Mouse (Mus musculus) limb, embryonic 15.5 days (tissue): Measurements from ENCODE around the gene Chst10. TPM values are rescaled to one million over a fixed set of nuclear protein-coding genes. Genes with fewer than 3 reads are reported as not detected.

Source experiments
- ATAC-seq: fragments of 200-750 bp; cut with Nextera tagmentation; 2 replicates; pipeline ENCODE4 v1.8.0; 2017; ENCODE audit warnings: low read depth, moderate TSS enrichment; ENCODE audit not compliant: insufficient number of reproducible peaks, low FRiP score, low TSS enrichment
- H3K27ac ChIP-seq: fragments of 300-500 bp; sonication (generic); 2 replicates; pipeline ENCODE4 v1.5.1; 2015; ENCODE audit warnings: moderate library complexity, mild to moderate bottlenecking, inconsistent platforms
- H3K27me3 ChIP-seq: fragments of 300-500 bp; sonication (generic); 2 replicates; pipeline ENCODE4 v1.6.1; 2015; ENCODE audit warnings: inconsistent platforms
- H3K36me3 ChIP-seq: fragments of 300-500 bp; sonication (generic); 2 replicates; pipeline ENCODE4 v1.6.1; 2015; ENCODE audit warnings: inconsistent platforms
- H3K4me1 ChIP-seq: fragments of 300-500 bp; sonication (generic); 2 replicates; pipeline ENCODE4 v1.6.1; 2015; ENCODE audit warnings: inconsistent platforms
- H3K4me2 ChIP-seq: fragments of 300-500 bp; sonication (generic); 2 replicates; pipeline ENCODE4 v1.6.1; 2015; ENCODE audit warnings: mild to moderate bottlenecking, inconsistent platforms
- H3K4me3 ChIP-seq: fragments of 300-500 bp; sonication (generic); 2 replicates; pipeline ENCODE4 v1.5.1; 2015; ENCODE audit warnings: mild to moderate bottlenecking, inconsistent platforms
- H3K9ac ChIP-seq: fragments of 300-500 bp; sonication (generic); 2 replicates; pipeline ENCODE4 v1.6.1; 2015; ENCODE audit warnings: inconsistent platforms
- H3K9me3 ChIP-seq: fragments of 300-500 bp; sonication (generic); 2 replicates; pipeline ENCODE4 v1.6.1; 2016; ENCODE audit warnings: inconsistent platforms
- WGBS: fragments of 180-500 bp; shearing (Covaris S2); methylation state at CpG from one replicate; pipeline ENCODE4 v1.1.7; 2015; 5-methylcytosine and 5-hydroxymethylcytosine counted together
- polyA plus RNA-seq: library from polyadenylated mRNA; unstranded; fragments of >200 nt; fragmentation: Nextera tagmentation; extraction: Ambion mirVana; gene quantifications from 2 replicates; pipeline ENCODE4 v1.2.1, GENCODE M21; 2015

Gene Chst10
- polyA plus RNA-seq, 1 experiment from 2014 or later = 8.5 TPM

DNA sequence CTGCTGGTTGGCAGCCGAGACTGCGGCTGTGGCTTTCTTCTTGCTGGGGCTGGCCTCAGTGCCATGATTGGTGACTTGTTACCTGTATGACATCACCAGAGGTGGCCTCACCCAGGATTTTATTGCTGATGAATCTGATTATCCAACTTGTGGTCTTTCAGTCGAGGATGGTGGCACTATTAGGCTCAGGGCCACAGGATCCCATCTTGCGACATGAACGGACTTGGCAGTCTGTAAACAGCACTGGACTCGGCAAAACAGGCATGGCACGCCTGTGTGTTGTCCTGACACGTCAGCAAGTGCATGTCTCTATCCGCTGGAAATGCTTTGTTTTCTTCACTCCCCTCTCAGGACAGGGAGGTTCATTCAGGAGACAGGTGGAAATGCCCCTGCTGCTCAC lies 33.6 kb downstream of the Chst10 start:
- no peak overlapping the region for H3K4me3 ChIP-seq
- H3K9ac ChIP-seq = no peak overlapping the region
- no peaks in the 10 kb centered on the region for H3K27me3 ChIP-seq
- peaks cover 4% of the 10 kb centered on the region; the same call in 1 of the 2 replicates for H3K36me3 ChIP-seq
- H3K4me1 ChIP-seq = peaks cover 5% of the 10 kb centered on the region
- no peak overlapping the region for H3K27ac ChIP-seq
- no peak for ATAC-seq
- WGBS = 67% methylated on average over 9 of the region's 9 CpGs
- H3K9me3 ChIP-seq = no peaks in the 10 kb centered on the region
- H3K4me2 ChIP-seq = no peak overlapping the region

DNA sequence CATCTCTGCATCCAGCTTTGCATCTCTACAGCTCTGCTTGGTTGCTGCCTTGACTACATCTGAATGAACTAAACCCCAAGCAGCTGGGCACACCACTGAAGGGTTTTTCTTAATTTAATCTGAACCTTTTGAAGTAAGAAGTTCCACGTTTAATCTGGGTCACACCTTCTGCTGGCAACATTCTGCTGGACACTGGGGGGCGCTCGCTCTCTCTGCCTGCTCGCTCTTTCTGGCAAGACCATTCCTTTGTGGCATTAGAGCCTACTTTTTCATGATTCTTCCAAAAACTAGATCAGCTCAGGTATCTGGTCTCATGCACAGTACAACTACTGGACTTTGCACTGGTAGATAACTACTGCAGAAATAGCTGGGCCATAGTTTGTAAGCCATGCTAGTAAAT lies 35.7 kb downstream of the Chst10 start:
- H3K9me3 ChIP-seq = no peaks in the 10 kb centered on the region
- no peak overlapping the region for H3K4me3 ChIP-seq
- WGBS = 13% methylated on average over 4 of the region's 4 CpGs

DNA sequence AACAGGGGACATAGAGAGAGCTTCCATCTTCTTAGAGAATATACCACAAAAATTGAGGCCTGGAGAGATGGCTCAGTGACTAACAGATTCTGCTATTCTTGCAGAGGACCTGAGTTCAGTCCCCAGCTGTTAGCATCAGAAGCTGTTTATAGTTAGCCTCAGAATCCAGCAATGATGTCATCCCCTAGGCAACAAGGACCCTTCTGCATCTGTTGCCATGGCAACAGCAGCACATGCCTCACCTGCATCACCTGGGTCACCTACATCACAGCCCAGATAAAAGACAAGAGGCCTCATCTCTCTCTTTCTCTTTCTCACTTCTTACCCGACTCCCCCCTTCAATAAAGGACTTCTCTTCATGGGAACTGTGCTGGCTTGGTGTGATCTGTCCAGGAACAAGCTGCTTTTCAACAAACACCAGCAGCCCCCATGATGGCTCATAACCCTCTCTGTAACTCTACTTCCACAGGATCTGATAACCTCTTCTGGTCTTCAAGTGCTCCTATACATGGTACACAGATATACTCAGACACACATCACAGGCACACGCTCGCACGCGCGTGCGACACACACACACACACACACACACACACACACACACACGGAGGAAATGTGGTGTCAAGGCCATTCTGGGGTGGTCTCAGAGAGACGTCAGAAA lies 37.0 kb downstream of the Chst10 start:
- no peak for ATAC-seq
- 88% methylated on average over 9 of the region's 9 CpGs for WGBS
- H3K4me3 ChIP-seq = no peak overlapping the region

More for the DNA sequence above, 35.7 kb downstream of the Chst10 start:
- ATAC-seq = no peak
- H3K36me3 ChIP-seq = peaks cover 1% of the 10 kb centered on the region; the same call in 1 of the 2 replicates
- no peak overlapping the region for H3K4me2 ChIP-seq
- H3K27me3 ChIP-seq = no peaks in the 10 kb centered on the region
- H3K4me1 ChIP-seq = peaks cover 5% of the 10 kb centered on the region
- H3K9ac ChIP-seq = no peak overlapping the region
- no peak overlapping the region for H3K27ac ChIP-seq

DNA sequence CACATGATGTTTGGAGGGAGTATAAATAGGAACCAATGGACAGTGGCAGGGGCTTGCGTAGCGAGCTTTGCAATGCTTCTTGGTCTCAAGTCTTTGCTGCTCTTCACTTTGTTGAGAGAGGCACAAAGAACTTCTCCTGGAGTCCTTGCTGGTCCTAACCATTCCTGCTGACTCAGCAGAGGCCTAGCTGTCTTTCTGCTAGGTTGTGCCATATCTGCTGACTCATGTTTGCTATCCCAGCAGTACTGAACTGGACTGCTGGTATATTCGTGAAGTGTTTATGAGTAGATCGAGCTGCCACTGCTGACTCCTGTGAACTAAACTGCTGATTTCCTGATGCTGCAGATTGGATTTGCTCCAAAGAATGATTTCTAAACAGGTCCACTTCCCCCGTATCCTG lies 37.8 kb downstream of the Chst10 start:
- Histone ChIP-seq H3K36me3 (no peaks in the 10 kb centered on the region), H3K27ac (no peak overlapping the region), H3K4me1 (no peaks in the 10 kb centered on the region), H3K4me3 (no peak overlapping the region), H3K9me3 (no peaks in the 10 kb centered on the region), H3K9ac (no peak overlapping the region), H3K4me2 (no peak overlapping the region), H3K27me3 (no peaks in the 10 kb centered on the region)
- no peak for ATAC-seq
- 71% methylated on average over 5 of the region's 5 CpGs for WGBS

More for the DNA sequence above, 37.0 kb downstream of the Chst10 start:
- H3K4me1 ChIP-seq = no peaks in the 10 kb centered on the region; the same call in 1 of the 2 replicates
- no peaks in the 10 kb centered on the region for H3K27me3 ChIP-seq
- H3K27ac ChIP-seq = no peak overlapping the region
- no peaks in the 10 kb centered on the region for H3K36me3 ChIP-seq
- no peak overlapping the region for H3K9ac ChIP-seq
- H3K9me3 ChIP-seq = no peaks in the 10 kb centered on the region
- no peak overlapping the region for H3K4me2 ChIP-seq

DNA sequence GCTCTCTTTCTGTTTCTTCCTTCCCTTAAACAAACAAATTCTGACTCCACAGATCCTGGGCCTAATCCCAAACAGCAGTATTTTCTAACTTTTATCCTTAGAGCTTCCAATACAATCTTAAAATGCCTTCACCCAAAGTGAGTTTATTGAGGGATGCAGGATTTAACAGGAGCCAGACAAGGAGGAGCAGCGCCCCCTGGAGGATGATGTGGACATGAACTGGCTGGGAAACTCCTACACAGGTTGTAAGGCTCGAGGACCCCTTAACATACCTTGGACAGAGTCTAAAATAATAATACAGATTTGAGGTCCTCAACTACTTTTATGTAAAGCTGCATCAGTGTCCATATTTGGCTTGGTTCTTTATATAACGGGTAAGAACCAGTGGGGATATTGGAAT lies 41.8 kb downstream of the Chst10 start:
- no peak for ATAC-seq
- Histone ChIP-seq H3K4me2 (no peak overlapping the region), H3K4me3 (no peak overlapping the region), H3K27ac (no peak overlapping the region), H3K36me3 (no peaks in the 10 kb centered on the region), H3K9ac (no peak overlapping the region), H3K4me1 (no peaks in the 10 kb centered on the region), H3K9me3 (no peaks in the 10 kb centered on the region), H3K27me3 (no peaks in the 10 kb centered on the region)
- 13% methylated on average over 3 of the region's 3 CpGs for WGBS

DNA sequence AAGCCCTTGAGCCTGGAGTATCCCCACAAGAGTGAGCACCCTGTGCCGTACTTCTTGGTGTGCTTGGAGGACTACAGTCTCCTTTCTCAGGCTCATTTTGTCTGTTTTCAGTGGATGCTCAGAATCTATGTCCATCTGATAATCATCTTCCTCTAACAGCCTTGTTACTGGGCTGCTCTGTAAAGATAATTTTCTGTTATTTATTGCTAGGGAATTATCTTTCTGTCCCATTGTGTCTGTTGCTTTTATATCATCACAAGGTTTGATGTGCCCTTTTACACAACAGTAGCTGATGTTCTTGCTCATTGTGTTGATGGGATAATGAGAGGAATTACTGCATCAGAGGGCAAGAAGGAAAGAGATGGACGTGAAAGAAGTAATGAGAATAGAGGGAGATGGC lies 45.7 kb downstream of the Chst10 start:
- Histone ChIP-seq H3K9me3 (no peaks in the 10 kb centered on the region), H3K27ac (no peak overlapping the region), H3K4me1 (no peaks in the 10 kb centered on the region), H3K36me3 (no peaks in the 10 kb centered on the region), H3K4me3 (no peak overlapping the region), H3K9ac (no peak overlapping the region), H3K4me2 (no peak overlapping the region), H3K27me3 (no peaks in the 10 kb centered on the region; the same call in 1 of the 2 replicates)
- WGBS = 68% methylated on average over 2 of the region's 2 CpGs
- no peak for ATAC-seq

DNA sequence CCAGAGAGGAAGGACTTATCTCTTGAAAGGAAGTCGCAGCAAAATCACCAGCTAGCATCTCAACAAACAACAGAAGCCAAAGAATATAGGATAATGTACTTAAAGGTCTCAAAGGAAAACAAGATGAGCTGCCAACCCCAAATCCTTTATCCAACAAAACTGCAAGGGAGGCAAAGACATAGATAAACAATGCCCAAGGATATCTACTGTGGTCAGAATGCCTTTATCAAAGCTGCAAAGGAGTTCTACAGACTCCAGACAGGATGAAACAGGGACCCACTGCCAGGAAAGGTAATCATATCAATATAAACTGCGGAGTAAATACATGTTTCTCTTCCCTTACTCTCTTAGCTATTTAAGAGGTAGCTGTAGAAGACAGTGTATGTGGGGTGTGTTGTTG lies 47.3 kb downstream of the Chst10 start:
- Histone ChIP-seq H3K4me2 (no peak overlapping the region), H3K9ac (no peak overlapping the region), H3K36me3 (no peaks in the 10 kb centered on the region), H3K27ac (no peak overlapping the region), H3K27me3 (no peaks in the 10 kb centered on the region; the same call in 1 of the 2 replicates), H3K4me1 (no peaks in the 10 kb centered on the region), H3K9me3 (no peaks in the 10 kb centered on the region), H3K4me3 (no peak overlapping the region)
- ATAC-seq = no peak
- WGBS = 84% methylated on average over 2 of the region's 2 CpGs

DNA sequence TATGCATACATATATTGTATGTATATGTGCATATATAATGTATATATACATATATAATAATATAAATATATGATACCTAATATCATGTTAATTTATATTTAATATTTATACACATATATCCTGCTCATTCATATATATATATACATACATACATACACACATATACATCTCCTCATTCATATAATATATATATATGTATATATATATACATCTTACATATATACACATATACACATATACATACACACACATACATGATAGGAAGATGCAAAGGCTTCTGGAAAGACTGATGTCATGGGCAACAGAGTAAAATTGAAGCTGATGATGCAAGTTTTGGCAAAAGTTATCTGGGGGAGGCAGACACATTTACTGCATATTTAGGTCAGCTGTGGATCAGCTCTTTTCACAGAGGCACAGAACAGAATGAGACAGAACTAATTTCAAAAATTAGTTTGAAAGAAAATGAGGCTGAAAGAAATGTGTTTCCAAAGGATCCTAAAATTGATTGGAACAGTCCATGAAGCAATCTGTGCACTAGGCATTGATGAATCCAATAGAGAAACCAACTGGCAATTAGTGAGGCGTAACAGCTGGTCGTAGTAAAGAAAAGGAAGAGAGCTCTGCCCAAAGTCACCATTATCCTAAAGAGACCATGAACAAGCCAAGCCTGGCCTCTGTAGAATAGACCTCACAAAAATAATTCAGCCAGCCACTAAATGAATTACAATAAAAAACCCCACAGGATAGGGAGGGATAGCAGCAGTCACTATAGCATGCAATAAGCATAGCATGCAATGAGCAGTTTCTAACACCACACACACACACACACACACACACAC lies 49.3 kb downstream of the Chst10 start:
- H3K4me3 ChIP-seq = no peak overlapping the region
- H3K4me1 ChIP-seq = no peaks in the 10 kb centered on the region
- no peak overlapping the region for H3K27ac ChIP-seq
- no peak overlapping the region for H3K4me2 ChIP-seq
- no peaks in the 10 kb centered on the region; the same call in 1 of the 2 replicates for H3K27me3 ChIP-seq
- no peaks in the 10 kb centered on the region for H3K36me3 ChIP-seq
- no peaks in the 10 kb centered on the region for H3K9me3 ChIP-seq
- WGBS = 66% methylated on average over 2 of the region's 2 CpGs
- H3K9ac ChIP-seq = no peak overlapping the region
- ATAC-seq = no peak

DNA sequence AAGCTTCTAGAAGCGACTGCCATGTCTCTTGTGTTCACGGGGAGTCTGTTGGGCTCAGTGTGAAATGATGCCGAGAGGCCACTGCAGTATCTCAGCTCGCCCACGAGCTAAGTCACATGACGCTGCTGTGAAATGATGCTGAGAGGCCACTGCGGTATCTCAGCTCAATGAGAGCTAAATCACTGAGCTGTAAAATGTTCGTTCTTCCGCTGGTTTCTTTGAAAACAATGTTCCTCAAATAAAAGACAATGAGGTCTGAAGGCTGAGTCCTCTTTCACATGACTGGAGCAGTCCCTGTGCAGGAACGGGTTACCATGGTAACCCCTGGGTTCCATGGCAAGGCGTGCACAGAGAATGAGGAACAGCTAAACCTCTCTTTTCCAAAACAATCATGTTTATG lies 50.0 kb downstream of the Chst10 start:
- no peak for ATAC-seq
- H3K27ac ChIP-seq = no peak overlapping the region
- H3K9me3 ChIP-seq = no peaks in the 10 kb centered on the region
- H3K27me3 ChIP-seq = no peaks in the 10 kb centered on the region; the same call in 1 of the 2 replicates
- no peaks in the 10 kb centered on the region for H3K36me3 ChIP-seq
- H3K4me1 ChIP-seq = no peaks in the 10 kb centered on the region
- no peak overlapping the region for H3K4me2 ChIP-seq
- H3K4me3 ChIP-seq = no peak overlapping the region
- H3K9ac ChIP-seq = no peak overlapping the region
- 67% methylated on average over 11 of the region's 11 CpGs for WGBS

DNA sequence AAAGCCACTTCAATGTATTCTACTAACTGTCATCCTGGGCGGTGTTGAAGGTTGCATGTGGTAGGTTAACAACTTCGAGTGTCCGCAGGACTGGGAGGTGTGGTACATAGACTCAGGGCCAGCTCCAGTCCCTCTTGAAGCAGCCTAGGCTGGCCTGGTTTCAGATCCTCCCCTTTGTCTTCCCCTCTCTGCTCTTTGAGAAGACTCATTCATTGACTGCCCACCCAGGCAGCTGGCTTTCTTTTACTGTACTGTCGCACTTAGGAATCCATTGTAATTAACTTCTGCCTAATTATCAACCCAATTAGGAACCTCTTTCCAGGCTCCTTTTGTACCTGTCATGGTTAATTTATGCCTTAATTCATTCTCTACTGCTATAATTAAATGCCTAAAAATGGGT lies 54.7 kb downstream of the Chst10 start:
- H3K9ac ChIP-seq = no peak overlapping the region

DNA sequence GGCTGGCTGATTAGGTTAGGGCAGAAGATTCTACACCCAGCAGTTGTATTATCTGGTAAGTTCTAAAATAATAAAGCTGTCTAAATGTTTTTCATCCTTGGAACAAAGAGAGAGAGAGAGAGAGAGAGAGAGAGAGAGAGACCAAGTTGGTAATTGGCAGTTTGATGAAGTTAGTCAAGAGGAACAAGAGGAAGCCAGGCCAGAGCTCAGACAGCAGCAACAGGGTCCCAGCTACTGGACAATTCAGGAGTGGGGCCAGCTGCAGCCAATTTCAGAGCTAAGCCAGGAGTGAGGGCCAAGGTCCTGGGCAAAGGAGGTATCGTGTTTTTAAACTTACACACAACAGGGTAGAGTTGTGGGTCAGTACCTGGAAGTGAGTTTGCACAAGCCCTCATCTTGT lies 55.1 kb downstream of the Chst10 start:
- ATAC-seq = no peak
- H3K27me3 ChIP-seq = peaks cover 7% of the 10 kb centered on the region; the same call in 1 of the 2 replicates
- no peak overlapping the region for H3K4me2 ChIP-seq
- no peaks in the 10 kb centered on the region for H3K36me3 ChIP-seq
- H3K4me3 ChIP-seq = no peak overlapping the region
- no peak overlapping the region for H3K9ac ChIP-seq
- no peaks in the 10 kb centered on the region for H3K9me3 ChIP-seq
- no peak overlapping the region for H3K27ac ChIP-seq
- H3K4me1 ChIP-seq = no peaks in the 10 kb centered on the region
- WGBS = 60% methylated on average over 1 of the region's 1 CpGs

More for the DNA sequence above, 54.7 kb downstream of the Chst10 start:
- Histone ChIP-seq H3K4me2 (no peak overlapping the region), H3K27ac (no peak overlapping the region), H3K4me3 (no peak overlapping the region), H3K4me1 (no peaks in the 10 kb centered on the region), H3K27me3 (peaks cover 3% of the 10 kb centered on the region; the same call in 1 of the 2 replicates), H3K9me3 (no peaks in the 10 kb centered on the region), H3K36me3 (no peaks in the 10 kb centered on the region)
- no peak for ATAC-seq
- WGBS = 62% methylated on average over 4 of the region's 4 CpGs

DNA sequence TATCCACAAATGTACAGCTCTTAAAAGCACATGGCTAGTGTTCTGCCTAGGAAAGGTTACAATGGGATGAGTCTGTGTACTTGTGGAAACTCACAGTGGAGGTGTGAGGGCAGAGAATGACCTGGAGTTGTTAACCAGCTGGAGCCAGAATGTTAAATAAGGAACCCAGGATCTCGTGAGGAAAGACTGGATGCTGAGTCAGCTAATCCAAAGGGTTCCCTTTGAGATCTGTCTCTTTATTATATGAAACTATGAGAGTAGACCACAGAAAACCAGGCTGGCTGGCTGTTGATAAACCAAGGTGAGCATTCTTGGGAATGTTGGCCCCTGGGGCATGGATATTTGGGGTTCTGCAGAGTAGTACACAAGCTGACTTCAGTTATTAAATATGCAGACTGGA lies 58.0 kb downstream of the Chst10 start:
- Histone ChIP-seq H3K36me3 (no peaks in the 10 kb centered on the region), H3K4me3 (no peak overlapping the region), H3K4me1 (peaks cover 15% of the 10 kb centered on the region), H3K27ac (no peak overlapping the region), H3K9me3 (no peaks in the 10 kb centered on the region), H3K27me3 (peaks cover 31% of the 10 kb centered on the region), H3K4me2 (no peak overlapping the region), H3K9ac (no peak overlapping the region)
- no peak for ATAC-seq
- 47% methylated on average over 1 of the region's 1 CpGs for WGBS
